Comparison of ENCODE assay signal across 29 mouse cellular contexts in the genomic region with DNA sequence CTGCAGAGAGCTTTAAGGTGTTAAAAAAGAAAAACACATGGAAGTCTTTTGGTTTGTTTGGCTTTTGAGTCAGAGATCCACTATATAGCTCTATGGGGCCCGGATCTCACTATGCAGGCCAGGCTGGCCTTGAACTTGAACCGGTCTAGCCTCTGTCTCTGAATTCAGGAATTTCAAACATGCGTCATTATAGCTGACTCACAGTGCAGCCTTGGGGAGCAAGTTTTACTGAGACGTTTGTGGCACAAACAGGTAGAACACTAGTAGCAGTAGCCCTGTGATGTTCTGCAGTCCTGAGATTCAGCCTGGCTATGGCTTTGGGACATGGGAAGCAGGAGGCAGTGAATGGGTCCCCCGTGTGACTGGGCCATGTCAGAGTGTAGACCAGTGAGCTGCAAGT. TPM values are rescaled to one million over a fixed set of nuclear protein-coding genes. Genes with fewer than 3 reads are reported as not detected.
DNase-seq lines count a peak whose midpoint lies in the region; ATAC-seq and TF ChIP-seq lines count a peak whose summit lies in the region.
"Had no signal": no experiment of that assay in that cellular context is flagged by ENCODE, and none has a peak within 500 bp of the region (broad histone marks: within the 10 kb centered on the region; RNA-seq: fewer than 3 reads in every experiment).

No protein-coding gene starts in this region.

- no peak for ATAC-seq in midbrain, embryonic 11.5 days (ENCODE audit: low FRiP score)
- ATAC-seq in midbrain, postnatal 0 days (ENCODE audit: low FRiP score), result no peak
- ATAC-seq: CD4-positive, CD25-positive, alpha-beta regulatory T cell, adult 4 months; forebrain, embryonic 15.5 days; hindbrain, embryonic 16.5 days; intestine, embryonic 15.5 days had no signal

- TF ChIP-seq CTCF in midbrain, postnatal 0 days (IDR thresholded peaks at IDR 0.05), result no peak

- no peak overlapping the region for H3K4me2 ChIP-seq in midbrain, embryonic 11.5 days
- H3K4me2 ChIP-seq in midbrain, postnatal 0 days (ENCODE audit: low read depth, low read length, poor library complexity, severe bottlenecking), result no peak overlapping the region
- H3K4me2 ChIP-seq: embryonic facial prominence, embryonic 13.5 days; forebrain, embryonic 12.5 days; forebrain, embryonic 15.5 days; heart, embryonic 12.5 days; heart, embryonic 15.5 days; hindbrain, embryonic 13.5 days; intestine, embryonic 15.5 days had no signal

- no peak overlapping the region for H3K9ac ChIP-seq in midbrain, embryonic 11.5 days (ENCODE audit: low read length)
- no peak overlapping the region for H3K9ac ChIP-seq in midbrain, postnatal 0 days (replicated peaks; ENCODE audit: low read length, poor library complexity, severe bottlenecking)
- H3K9ac ChIP-seq: embryonic facial prominence, embryonic 13.5 days; forebrain, embryonic 12.5 days; forebrain, embryonic 15.5 days; heart, embryonic 12.5 days; heart, embryonic 15.5 days; hindbrain, embryonic 13.5 days; intestine, embryonic 15.5 days had no signal

- peak; percentile 19 for DNase-seq in midbrain, embryonic 11.5 days (ENCODE audit: low spot score, missing footprints)
- DNase-seq in midbrain, postnatal 0 days (ENCODE audit: low spot score), result no peak
- peak; percentile 77 for DNase-seq in adrenal gland, adult 2 months
- DNase-seq in adrenal gland, postnatal 14 days, result peak; percentile 60
- no peak for DNase-seq in layer of hippocampus, postnatal 36 days
- no peak for DNase-seq in right cerebral cortex, postnatal 14 days
- DNase-seq in gastrocnemius, adult 8-10 months (ENCODE audit: low spot score in 2 of 2), result no peak
- DNase-seq: cerebellum, adult 11-12 months; cerebellum, adult 8-10 months; cerebellum, postnatal 10 days; cerebellum, postnatal 36 days; embryo, embryonic 11 days; gastrocnemius, postnatal 10 days; gastrocnemius, postnatal 36 days; heart, postnatal 10 days; heart, postnatal 36 days; kidney, adult 11 months had no signal

- 86% methylated on average over 5 of the region's 5 CpGs for WGBS in midbrain, embryonic 11.5 days
- WGBS in midbrain, postnatal 0 days, result 91% methylated on average over 5 of the region's 5 CpGs

- no peaks in the 10 kb centered on the region for H3K4me1 ChIP-seq in midbrain, embryonic 11.5 days (ENCODE audit: control insufficient read depth, insufficient read depth, low read length)
- H3K4me1 ChIP-seq in midbrain, postnatal 0 days (ENCODE audit: insufficient read depth, low read length), result no peaks in the 10 kb centered on the region
- H3K4me1 ChIP-seq: embryonic facial prominence, embryonic 10.5 days; embryonic facial prominence, embryonic 13.5 days; forebrain, embryonic 12.5 days; forebrain, embryonic 15.5 days; heart, embryonic 12.5 days; heart, embryonic 15.5 days; hindbrain, embryonic 10.5 days; hindbrain, embryonic 13.5 days; intestine, embryonic 15.5 days had no signal

- H3K9me3 ChIP-seq in midbrain, embryonic 11.5 days (ENCODE audit: control insufficient read depth, low read length), result no peaks in the 10 kb centered on the region
- no peaks in the 10 kb centered on the region for H3K9me3 ChIP-seq in midbrain, postnatal 0 days (ENCODE audit: low read length)
- H3K9me3 ChIP-seq: embryonic facial prominence, embryonic 10.5 days; embryonic facial prominence, embryonic 13.5 days; forebrain, embryonic 12.5 days; forebrain, embryonic 15.5 days; heart, embryonic 12.5 days; heart, embryonic 15.5 days; hindbrain, embryonic 13.5 days; intestine, embryonic 15.5 days had no signal

- H3K36me3 ChIP-seq in midbrain, embryonic 11.5 days (ENCODE audit: control insufficient read depth, insufficient read depth, low read length), result no peaks in the 10 kb centered on the region
- H3K36me3 ChIP-seq in midbrain, postnatal 0 days (ENCODE audit: insufficient read depth, low read length), result no peaks in the 10 kb centered on the region
- H3K36me3 ChIP-seq: embryonic facial prominence, embryonic 10.5 days; embryonic facial prominence, embryonic 13.5 days; forebrain, embryonic 12.5 days; forebrain, embryonic 15.5 days; heart, embryonic 12.5 days; heart, embryonic 15.5 days; hindbrain, embryonic 13.5 days; intestine, embryonic 15.5 days had no signal

- H3K27ac ChIP-seq in midbrain, embryonic 11.5 days (ENCODE audit: low read depth, low read length), result no peak overlapping the region
- H3K27ac ChIP-seq in midbrain, postnatal 0 days (ENCODE audit: low read depth, low read length), result no peak overlapping the region
- H3K27ac ChIP-seq: embryonic facial prominence, embryonic 10.5 days; embryonic facial prominence, embryonic 13.5 days; forebrain, embryonic 12.5 days; forebrain, embryonic 15.5 days; heart, embryonic 15.5 days; hindbrain, embryonic 10.5 days; hindbrain, embryonic 13.5 days; intestine, embryonic 15.5 days had no signal

- no peak overlapping the region for H3K4me3 ChIP-seq in midbrain, embryonic 11.5 days (ENCODE audit: low read depth, low read length)
- H3K4me3 ChIP-seq in midbrain, postnatal 0 days (ENCODE audit: low read depth, low read length), result no peak overlapping the region
- H3K4me3 ChIP-seq: embryonic facial prominence, embryonic 10.5 days; embryonic facial prominence, embryonic 13.5 days; erythroblast, embryonic 14.5 days; forebrain, embryonic 12.5 days; forebrain, embryonic 15.5 days; heart, embryonic 12.5 days; heart, embryonic 15.5 days; hindbrain, embryonic 10.5 days; hindbrain, embryonic 13.5 days; intestine, embryonic 15.5 days had no signal

- no peaks in the 10 kb centered on the region for H3K27me3 ChIP-seq in midbrain, embryonic 11.5 days (ENCODE audit: control insufficient read depth, insufficient read depth, low read length)
- H3K27me3 ChIP-seq in midbrain, postnatal 0 days (ENCODE audit: insufficient read depth, low read length), result no peaks in the 10 kb centered on the region
- H3K27me3 ChIP-seq: embryonic facial prominence, embryonic 13.5 days; forebrain, embryonic 12.5 days; forebrain, embryonic 15.5 days; heart, embryonic 12.5 days; heart, embryonic 15.5 days; hindbrain, embryonic 13.5 days; intestine, embryonic 15.5 days had no signal

RNA-seq across cellular contexts. Expression of a gene that starts 57.5 kb away (rescaled TPM):
- polyA plus RNA-seq in midbrain, embryonic 11.5 days (2014; fragmentation: Nextera tagmentation; extraction: Ambion mirVana), result 61.0 and 66.0 TPM in 2 replicates
- 28.0 and 33.0 TPM in 2 replicates for total RNA-seq in midbrain, postnatal 0 days (2014; rRNA removed)
- 9.0 and 12.4 TPM in 2 replicates for polyA plus RNA-seq in midbrain, postnatal 0 days (2015; fragmentation: Nextera tagmentation; extraction: Ambion mirVana)
- 100 to 1,000 TPM; 144 to 151 TPM for total RNA-seq in adrenal gland, adult 2 months (2021)
- 35.2 and 41.9 TPM in 2 replicates for polyA plus RNA-seq in adrenal gland, adult 2 months (2012; rRNA removed)
- total RNA-seq in adrenal gland, postnatal 14 days (2021), result 110 and 120 TPM in 2 replicates
- total RNA-seq in layer of hippocampus, postnatal 36 days (2021), result 10 to 100 TPM; 25.6 to 31.8 TPM
- 1 to 10 TPM; 1.2 to 3.5 (median 3.0) TPM for total RNA-seq in gastrocnemius, adult 8-10 months (2022)

Comparison
In these comparisons a context has a peak if more than half of its experiments do, and no peak if none do; other contexts are left out.
1. DNase-seq: peak in midbrain, embryonic 11.5 days (single experiment), adrenal gland, adult 2 months (single experiment) and adrenal gland, postnatal 14 days (single experiment); none in midbrain, postnatal 0 days (single experiment), layer of hippocampus, postnatal 36 days (0 of 2), right cerebral cortex, postnatal 14 days (single experiment) and gastrocnemius, adult 8-10 months (0 of 2).